Mouse (Mus musculus) embryonic facial prominence, embryonic 15.5 days (tissue): ENCODE data around the gene Fam81b. TPM values are rescaled to one million over a fixed set of nuclear protein-coding genes. Genes with fewer than 3 reads are reported as not detected.

ENCODE experiments used
- ATAC-seq: fragments of 200-750 bp; cut with Nextera tagmentation; 2 replicates; pipeline ENCODE4 v1.8.0; 2017; ENCODE audit warnings: low read depth, moderate TSS enrichment; ENCODE audit not compliant: insufficient number of reproducible peaks, low FRiP score, low TSS enrichment
- H3K27ac ChIP-seq: fragments of 300-500 bp; sonication (generic); replicated peaks from 2 replicates; pipeline ENCODE4 v1.5.1; 2015; ENCODE audit warnings: mild to moderate bottlenecking, inconsistent platforms
- H3K27me3 ChIP-seq: fragments of 300-500 bp; sonication (generic); 2 replicates; pipeline ENCODE4 v1.6.1; 2015; ENCODE audit warnings: inconsistent platforms
- H3K36me3 ChIP-seq: fragments of 300-500 bp; sonication (generic); 2 replicates; pipeline ENCODE4 v1.6.1; 2015; ENCODE audit warnings: mild to moderate bottlenecking, inconsistent platforms
- H3K4me1 ChIP-seq: fragments of 300-500 bp; sonication (generic); 2 replicates; pipeline ENCODE4 v1.6.1; 2015; ENCODE audit warnings: inconsistent platforms
- H3K4me2 ChIP-seq: fragments of 300-500 bp; sonication (generic); replicated peaks from 2 replicates; pipeline ENCODE4 v1.6.1; 2015; ENCODE audit warnings: mild to moderate bottlenecking, inconsistent platforms
- H3K4me3 ChIP-seq: fragments of 300-500 bp; sonication (generic); replicated peaks from 2 replicates; pipeline ENCODE4 v1.5.1; 2015; ENCODE audit warnings: mild to moderate bottlenecking, inconsistent platforms
- H3K9ac ChIP-seq: fragments of 300-500 bp; sonication (generic); 2 replicates; pipeline ENCODE4 v1.6.1; 2015; ENCODE audit warnings: inconsistent platforms
- H3K9me3 ChIP-seq: fragments of 300-500 bp; sonication (generic); replicated peaks from 2 replicates; pipeline ENCODE4 v1.6.1; 2016; ENCODE audit warnings: inconsistent platforms
- WGBS: fragments of 180-500 bp; shearing (Covaris S2); methylation state at CpG from one replicate; pipeline ENCODE4 v1.1.7; 2015; 5-methylcytosine and 5-hydroxymethylcytosine counted together
- polyA plus RNA-seq: library from polyadenylated mRNA; unstranded; fragments of >200 nt; fragmentation: Nextera tagmentation; extraction: Ambion mirVana; gene quantifications from 2 replicates; pipeline ENCODE4 v1.2.1, GENCODE M21; 2015

Gene Fam81b
- polyA plus RNA-seq, 1 experiment from 2014 or later = 2.9 TPM

DNA sequence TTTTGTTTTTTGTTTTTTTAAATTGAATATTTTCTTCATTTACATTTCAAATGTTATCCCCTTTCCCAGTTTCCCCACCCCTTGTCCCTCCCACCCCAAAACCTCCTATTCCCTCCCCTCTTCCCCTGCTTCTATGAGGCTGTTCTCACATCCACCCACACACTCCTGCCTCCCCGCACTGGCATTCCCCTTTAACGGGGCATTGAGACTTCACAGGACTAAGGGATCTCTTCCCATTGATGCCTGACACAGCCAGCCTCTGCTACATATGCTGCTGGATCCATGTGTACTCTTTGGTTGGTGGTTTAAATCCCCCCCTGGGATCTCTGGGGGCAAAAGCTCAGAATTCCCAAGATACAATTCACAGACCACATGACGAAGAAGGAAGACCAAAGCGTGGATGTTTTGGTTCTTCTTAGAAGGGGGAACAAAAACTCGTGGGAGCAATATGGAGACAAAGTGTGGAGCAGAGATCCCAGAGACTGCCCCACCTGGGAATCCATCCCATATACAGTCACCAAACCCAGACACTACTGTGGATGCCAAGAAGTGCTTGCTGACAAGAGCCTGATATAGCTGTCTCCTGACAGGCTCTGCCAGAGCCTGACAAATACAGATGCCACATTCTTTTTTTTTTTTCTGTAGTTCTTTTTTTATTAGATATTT is 40.4 kb downstream of the Fam81b start:
- H3K27ac ChIP-seq = no peak overlapping the region
- no peak overlapping the region for H3K4me2 ChIP-seq
- H3K4me3 ChIP-seq = no peak overlapping the region
- H3K4me1 ChIP-seq = no peaks in the 10 kb centered on the region
- no peaks in the 10 kb centered on the region for H3K27me3 ChIP-seq
- no peaks in the 10 kb centered on the region for H3K9me3 ChIP-seq
- no peaks in the 10 kb centered on the region for H3K36me3 ChIP-seq
- no peak for ATAC-seq
- 69% methylated on average over 5 of the region's 5 CpGs for WGBS
- no peak overlapping the region for H3K9ac ChIP-seq

- WGBS = 63% methylated on average over 1 of the region's 1 CpGs
- no peak overlapping the region for H3K4me2 ChIP-seq
- H3K27ac ChIP-seq = no peak overlapping the region
- no peaks in the 10 kb centered on the region for H3K4me1 ChIP-seq
- H3K4me3 ChIP-seq = no peak overlapping the region
- H3K36me3 ChIP-seq = no peaks in the 10 kb centered on the region
- H3K27me3 ChIP-seq = no peaks in the 10 kb centered on the region
- no peak overlapping the region for H3K9ac ChIP-seq
- ATAC-seq = no peak
- no peaks in the 10 kb centered on the region for H3K9me3 ChIP-seq
Observed at GRCm38 (mm10) chr13:76258766-76259165, 46.1 kb downstream of the Fam81b start.

- Histone ChIP-seq H3K4me3 (no peak overlapping the region), H3K27me3 (no peaks in the 10 kb centered on the region), H3K27ac (no peak overlapping the region), H3K4me2 (no peak overlapping the region), H3K9ac (no peak overlapping the region), H3K36me3 (no peaks in the 10 kb centered on the region), H3K4me1 (no peaks in the 10 kb centered on the region), H3K9me3 (no peaks in the 10 kb centered on the region)
- ATAC-seq = no peak
- 58% methylated on average over 3 of the region's 3 CpGs for WGBS
Observed at GRCm38 (mm10) chr13:76256350-76256749, 48.5 kb downstream of the Fam81b start.

DNA sequence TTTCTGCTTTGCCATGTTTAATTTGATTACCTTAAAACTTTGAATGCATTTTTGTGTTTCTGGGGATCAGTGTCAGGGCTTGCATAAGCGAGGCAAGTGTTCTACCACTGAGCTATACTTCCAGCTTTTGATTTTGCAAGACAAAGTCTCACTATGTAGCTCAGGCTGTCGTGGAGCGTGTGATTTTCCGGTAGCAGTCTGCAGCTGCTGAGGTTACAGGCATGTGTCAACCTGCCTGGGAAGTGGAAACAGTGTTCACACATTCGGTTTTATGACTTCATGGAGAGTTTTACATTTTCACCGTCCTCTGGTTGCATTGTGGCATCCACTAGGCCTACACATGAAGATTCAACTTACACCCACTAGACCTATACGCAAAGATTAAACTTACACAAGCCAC is 54.8 kb downstream of the Fam81b start:
- Histone ChIP-seq H3K4me3 (no peak overlapping the region), H3K27ac (no peak overlapping the region), H3K9me3 (no peaks in the 10 kb centered on the region), H3K9ac (no peak overlapping the region), H3K4me2 (no peak overlapping the region), H3K27me3 (no peaks in the 10 kb centered on the region), H3K4me1 (no peaks in the 10 kb centered on the region), H3K36me3 (no peaks in the 10 kb centered on the region)
- no peak for ATAC-seq
- 53% methylated on average over 7 of the region's 7 CpGs for WGBS

GRCm38 (mm10) chr13:76249066-76249465 is 55.8 kb downstream of the Fam81b start:
- Histone ChIP-seq H3K4me1 (no peaks in the 10 kb centered on the region), H3K9me3 (no peaks in the 10 kb centered on the region), H3K27me3 (no peaks in the 10 kb centered on the region), H3K27ac (no peak overlapping the region), H3K9ac (no peak overlapping the region), H3K4me3 (no peak overlapping the region), H3K4me2 (no peak overlapping the region), H3K36me3 (no peaks in the 10 kb centered on the region)
- 56% methylated on average over 1 of the region's 1 CpGs for WGBS
- ATAC-seq = no peak

GRCm38 (mm10) chr13:76215397-76215796 is 89.5 kb downstream of the Fam81b start:
- H3K36me3 ChIP-seq = no peaks in the 10 kb centered on the region
- ATAC-seq = no peak
- H3K9me3 ChIP-seq = no peaks in the 10 kb centered on the region
- no peaks in the 10 kb centered on the region for H3K27me3 ChIP-seq
- H3K4me2 ChIP-seq = no peak overlapping the region
- H3K27ac ChIP-seq = no peak overlapping the region
- H3K4me3 ChIP-seq = no peak overlapping the region
- WGBS = 45% methylated on average over 2 of the region's 2 CpGs
- no peak overlapping the region for H3K9ac ChIP-seq
- H3K4me1 ChIP-seq = no peaks in the 10 kb centered on the region

DNA sequence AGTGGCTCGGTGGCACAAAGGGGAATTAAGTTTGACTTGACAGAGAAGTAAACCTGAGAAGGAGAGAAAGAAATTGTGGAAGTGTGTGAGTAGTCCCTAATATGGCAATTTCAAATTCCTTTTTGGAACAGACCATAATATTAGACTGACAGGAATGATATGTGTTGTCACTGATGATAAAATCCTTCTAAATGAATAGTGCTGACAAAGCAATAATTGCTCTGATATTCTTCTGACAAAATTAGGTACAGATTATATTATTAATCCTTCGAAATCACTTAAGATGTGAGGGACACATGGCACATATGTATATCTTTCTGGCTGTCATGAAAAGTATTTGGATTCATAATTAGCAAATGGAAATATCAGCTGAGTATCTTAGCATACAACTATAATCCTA is 89.9 kb downstream of the Fam81b start:
- no peaks in the 10 kb centered on the region for H3K9me3 ChIP-seq
- H3K27ac ChIP-seq = no peak overlapping the region
- no peak overlapping the region for H3K4me3 ChIP-seq
- WGBS = 66% methylated on average over 2 of the region's 2 CpGs
- H3K4me2 ChIP-seq = no peak overlapping the region
- H3K36me3 ChIP-seq = no peaks in the 10 kb centered on the region
- H3K27me3 ChIP-seq = no peaks in the 10 kb centered on the region
- H3K4me1 ChIP-seq = no peaks in the 10 kb centered on the region
- no peak overlapping the region for H3K9ac ChIP-seq
- ATAC-seq = no peak

DNA sequence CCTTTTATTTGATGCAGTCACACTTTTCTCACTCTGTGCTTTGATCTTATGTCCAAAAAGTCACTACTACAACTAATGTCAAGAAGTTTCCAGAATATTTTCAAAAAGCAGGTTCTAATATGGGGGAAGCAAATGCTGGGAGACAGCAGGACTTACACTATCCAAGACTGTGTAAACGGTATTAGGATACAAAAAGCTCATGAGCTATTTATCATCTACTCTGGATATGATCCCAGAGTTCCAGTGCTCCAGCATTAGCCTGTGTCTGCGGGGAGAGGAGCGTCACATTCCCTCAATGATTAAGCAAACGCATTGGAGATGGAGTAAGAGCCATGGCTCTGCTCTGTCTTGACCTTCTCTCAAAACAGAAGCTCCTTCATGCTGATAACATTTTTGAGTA is 104.9 kb downstream of the Fam81b start:
- Histone ChIP-seq H3K9ac (no peak overlapping the region), H3K4me3 (no peak overlapping the region), H3K36me3 (no peaks in the 10 kb centered on the region), H3K27me3 (no peaks in the 10 kb centered on the region), H3K4me2 (no peak overlapping the region), H3K9me3 (no peaks in the 10 kb centered on the region), H3K27ac (no peak overlapping the region), H3K4me1 (no peaks in the 10 kb centered on the region)
- WGBS = 93% methylated on average over 4 of the region's 4 CpGs
- ATAC-seq = no peak

DNA sequence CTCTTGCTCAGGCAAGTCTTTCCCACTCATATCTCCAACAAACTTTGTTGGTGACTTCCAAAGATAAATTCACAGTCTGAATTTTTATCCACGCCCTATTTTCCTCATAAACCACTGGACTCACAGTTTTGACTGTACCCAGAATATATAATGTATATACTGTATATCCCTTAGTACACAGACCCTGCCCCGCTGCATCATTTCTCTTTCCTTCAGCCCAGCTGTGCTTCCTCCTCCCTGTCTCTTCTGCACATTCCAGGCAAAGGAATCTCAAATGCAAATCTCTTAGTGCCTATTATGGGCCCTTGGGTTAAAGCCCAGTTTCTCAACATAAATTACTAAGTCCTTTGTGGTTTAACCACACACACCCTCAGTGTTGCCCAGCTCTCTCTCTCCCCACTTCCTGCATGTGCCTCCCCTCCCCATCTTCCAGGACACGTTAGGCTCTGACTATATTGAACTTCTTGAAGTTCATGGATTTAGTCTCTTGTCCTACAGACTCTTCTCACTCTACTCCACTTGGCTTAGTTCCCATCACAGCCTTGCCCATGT is 107.5 kb downstream of the Fam81b start:
- H3K9me3 ChIP-seq = no peaks in the 10 kb centered on the region
- no peak overlapping the region for H3K4me3 ChIP-seq
- 79% methylated on average over 3 of the region's 3 CpGs for WGBS
- H3K27me3 ChIP-seq = no peaks in the 10 kb centered on the region
- ATAC-seq = no peak
- no peaks in the 10 kb centered on the region for H3K4me1 ChIP-seq
- no peak overlapping the region for H3K9ac ChIP-seq
- peaks cover 3% of the 10 kb centered on the region for H3K36me3 ChIP-seq
- H3K27ac ChIP-seq = no peak overlapping the region
- H3K4me2 ChIP-seq = no peak overlapping the region

DNA sequence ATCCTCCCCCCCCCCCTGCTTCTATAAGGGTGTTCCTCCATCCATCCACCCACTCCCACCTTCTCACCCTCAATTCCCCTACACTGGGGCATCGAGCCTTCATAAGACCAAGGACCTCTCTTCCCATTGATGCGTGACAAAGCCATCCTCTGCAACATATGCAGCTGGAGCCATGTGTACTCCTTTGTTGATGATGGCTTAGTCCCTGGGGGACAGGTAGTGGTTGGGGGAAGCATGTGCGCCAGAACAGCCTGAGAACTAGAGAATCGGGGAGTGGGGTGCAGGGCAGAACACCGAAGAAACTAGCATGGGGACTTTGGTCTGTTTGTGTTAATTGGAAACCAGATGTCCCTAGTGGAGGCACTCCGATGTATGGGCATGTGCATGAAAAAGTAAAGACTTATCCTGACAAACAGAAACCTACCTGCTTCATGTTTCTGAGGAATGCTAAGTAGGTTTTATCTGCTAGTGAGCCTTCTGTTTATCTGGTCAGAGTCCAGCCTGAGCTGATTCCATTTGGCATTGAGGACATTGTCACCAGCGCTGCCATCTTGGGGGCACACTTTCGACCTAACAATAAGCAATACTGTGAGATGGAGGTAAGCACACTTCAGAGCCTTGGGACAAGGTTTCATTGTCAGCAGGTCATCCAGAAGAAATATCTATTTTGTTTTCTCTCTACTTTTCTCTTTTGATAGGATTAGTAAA is 109.3 kb downstream of the Fam81b start:
- H3K9ac ChIP-seq = no peak overlapping the region
- 89% methylated on average over 8 of the region's 8 CpGs for WGBS
- no peaks in the 10 kb centered on the region for H3K4me1 ChIP-seq
- no peak for ATAC-seq
- peaks cover 21% of the 10 kb centered on the region for H3K36me3 ChIP-seq
- H3K9me3 ChIP-seq = no peaks in the 10 kb centered on the region
- H3K4me3 ChIP-seq = no peak overlapping the region
- no peaks in the 10 kb centered on the region for H3K27me3 ChIP-seq
- no peak overlapping the region for H3K27ac ChIP-seq
- no peak overlapping the region for H3K4me2 ChIP-seq

GRCm38 (mm10) chr13:76194937-76195336 is 109.9 kb downstream of the Fam81b start:
- ATAC-seq = no peak
- Histone ChIP-seq H3K4me1 (no peaks in the 10 kb centered on the region), H3K27ac (no peak overlapping the region), H3K36me3 (peaks cover 24% of the 10 kb centered on the region), H3K9ac (no peak overlapping the region), H3K4me3 (no peak overlapping the region), H3K27me3 (no peaks in the 10 kb centered on the region), H3K9me3 (no peaks in the 10 kb centered on the region), H3K4me2 (no peak overlapping the region)

GRCm38 (mm10) chr13:76190273-76190672 is 114.6 kb downstream of the Fam81b start:
- Histone ChIP-seq H3K36me3 (peaks cover 44% of the 10 kb centered on the region), H3K4me2 (no peak overlapping the region), H3K4me1 (no peaks in the 10 kb centered on the region), H3K4me3 (no peak overlapping the region), H3K27me3 (no peaks in the 10 kb centered on the region), H3K9me3 (no peaks in the 10 kb centered on the region), H3K9ac (no peak overlapping the region), H3K27ac (no peak overlapping the region)
- ATAC-seq = no peak
- WGBS = 61% methylated on average over 3 of the region's 3 CpGs
